Mouse (Mus musculus): ENCODE results near the gene Fndc3b.

- TF ChIP-seq CTCF (IDR thresholded peaks at IDR 0.05; ENCODE audit: low read depth) = no peak
- TF ChIP-seq EP300 (IDR thresholded peaks at IDR 0.05; ENCODE audit: low read depth) = no peak
These were observed 26.0 kb downstream of the Fndc3b start for GRCm38 (mm10) chr3:27685134-27685533.

Measured in liver, embryonic 14.5 days (tissue).